Mouse (Mus musculus): Measurements from ENCODE around the gene 4933417A18Rik. TPM values are rescaled to one million over a fixed set of nuclear protein-coding genes. Genes with fewer than 3 reads are reported as not detected.
"Not testable (repeated sequence)": the region's sequence is repeated elsewhere in the genome, so short reads cannot be mapped to it uniquely, and the experiment has no call there.

The 4933417A18Rik gene
- polyA plus RNA-seq, 1 experiment from 2014 or later: not detected

- Histone ChIP-seq H3K4me1 (no peaks in the 10 kb centered on the region), H3K9ac (no peak overlapping the region), H3K36me3 (peaks cover 52% of the 10 kb centered on the region), H3K4me3 (no peak overlapping the region), H3K4me2 (no peak overlapping the region), H3K9me3 (no peaks in the 10 kb centered on the region), H3K27me3 (replicated peaks) (no peaks in the 10 kb centered on the region), H3K27ac (replicated peaks) (no peak overlapping the region)
- no peak for ATAC-seq (ENCODE audit: extremely low read depth, insufficient number of reproducible peaks, low FRiP score, low TSS enrichment)
- 86% methylated on average over 4 of the region's 4 CpGs for WGBS
These were observed 51.9 kb downstream of the 4933417A18Rik start for GRCm38 (mm10) chr13:34976116-34976515.

- Histone ChIP-seq H3K4me1 (no peaks in the 10 kb centered on the region), H3K36me3 (peaks cover 64% of the 10 kb centered on the region), H3K9me3 (no peaks in the 10 kb centered on the region), H3K27me3 (replicated peaks) (no peaks in the 10 kb centered on the region), H3K27ac (replicated peaks) (no peak overlapping the region), H3K4me2 (no peak overlapping the region), H3K9ac (no peak overlapping the region), H3K4me3 (no peak overlapping the region)
- WGBS: 89% methylated on average over 3 of the region's 3 CpGs
- no peak for ATAC-seq (ENCODE audit: extremely low read depth, insufficient number of reproducible peaks, low FRiP score, low TSS enrichment)
These were observed 53.2 kb downstream of the 4933417A18Rik start for GRCm38 (mm10) chr13:34977410-34977809.

- not testable (repeated sequence) for H3K9me3 ChIP-seq
- H3K36me3 ChIP-seq: peaks cover 74% of the 10 kb centered on the region
- 75% methylated on average over 5 of the region's 5 CpGs for WGBS
These were observed 54.4 kb downstream of the 4933417A18Rik start for GRCm38 (mm10) chr13:34978635-34979034.

GRCm38 (mm10) chr13:34983479-34983878 lies 59.3 kb downstream of the 4933417A18Rik start:
- not testable (repeated sequence) for H3K27ac ChIP-seq (replicated peaks); H3K4me3 ChIP-seq; H3K4me1 ChIP-seq; H3K27me3 ChIP-seq (replicated peaks); H3K4me2 ChIP-seq; H3K9ac ChIP-seq; H3K9me3 ChIP-seq; ATAC-seq (ENCODE audit: extremely low read depth, insufficient number of reproducible peaks, low FRiP score, low TSS enrichment)
- WGBS: 95% methylated on average over 1 of the region's 1 CpGs
- peaks cover 95% of the 10 kb centered on the region for H3K36me3 ChIP-seq

More at GRCm38 (mm10) chr13:34978635-34979034, 54.4 kb downstream of the 4933417A18Rik start:
- H3K27me3 ChIP-seq (replicated peaks); H3K27ac ChIP-seq (replicated peaks); ATAC-seq (ENCODE audit: extremely low read depth, insufficient number of reproducible peaks, low FRiP score, low TSS enrichment); H3K4me2 ChIP-seq; H3K4me1 ChIP-seq; H3K4me3 ChIP-seq; H3K9ac ChIP-seq: not testable (repeated sequence)

- no peak for ATAC-seq (ENCODE audit: extremely low read depth, insufficient number of reproducible peaks, low FRiP score, low TSS enrichment)
- Histone ChIP-seq H3K27me3 (replicated peaks) (no peaks in the 10 kb centered on the region), H3K9me3 (no peaks in the 10 kb centered on the region), H3K4me2 (peak overlapping the region; percentile 24; the same call in 1 of the 2 replicates), H3K4me1 (peaks cover 32% of the 10 kb centered on the region), H3K9ac (no peak overlapping the region), H3K4me3 (no peak overlapping the region), H3K36me3 (peaks cover 44% of the 10 kb centered on the region), H3K27ac (replicated peaks) (no peak overlapping the region)
- 67% methylated on average over 4 of the region's 4 CpGs for WGBS
These were observed 67.5 kb downstream of the 4933417A18Rik start for GRCm38 (mm10) chr13:34991581-34992273.

GRCm38 (mm10) chr13:34993085-34993484 lies 68.9 kb downstream of the 4933417A18Rik start:
- ATAC-seq (ENCODE audit: extremely low read depth, insufficient number of reproducible peaks, low FRiP score, low TSS enrichment): no peak
- Histone ChIP-seq H3K36me3 (peaks cover 31% of the 10 kb centered on the region), H3K9ac (peak overlapping the region; percentile 83), H3K27ac (replicated peaks) (peak overlapping the region; percentile 79), H3K27me3 (replicated peaks) (no peaks in the 10 kb centered on the region), H3K4me1 (peaks cover 32% of the 10 kb centered on the region), H3K4me3 (peak overlapping the region; percentile 61), H3K4me2 (peak overlapping the region; percentile 74), H3K9me3 (no peaks in the 10 kb centered on the region)
- WGBS: 69% methylated on average over 4 of the region's 4 CpGs

- WGBS: 1% methylated on average over 22 of the region's 22 CpGs
- peak; percentile 32 for ATAC-seq (ENCODE audit: extremely low read depth, insufficient number of reproducible peaks, low FRiP score, low TSS enrichment)
These were observed 69.4 kb downstream of the 4933417A18Rik start for GRCm38 (mm10) chr13:34993595-34993982.

GRCm38 (mm10) chr13:34993983-34994811 lies 70.0 kb downstream of the 4933417A18Rik start:
- Histone ChIP-seq H3K27me3 (replicated peaks) (no peaks in the 10 kb centered on the region), H3K4me2 (peak overlapping the region; percentile 74), H3K9ac (peak overlapping the region; percentile 83), H3K27ac (replicated peaks) (peak overlapping the region; percentile 79), H3K36me3 (peaks cover 20% of the 10 kb centered on the region), H3K9me3 (0 out of 2 replicates have a peak, but pooled peaks cover 4% of the 10 kb centered on the region), H3K4me1 (peaks cover 32% of the 10 kb centered on the region), H3K4me3 (peak overlapping the region; percentile 61)
- under 1% methylated on average over 33 of the region's 33 CpGs for WGBS
- peak; percentile 95 for ATAC-seq (ENCODE audit: extremely low read depth, insufficient number of reproducible peaks, low FRiP score, low TSS enrichment)

More at GRCm38 (mm10) chr13:34993595-34993982, 69.4 kb downstream of the 4933417A18Rik start:
- peak overlapping the region; percentile 83 for H3K9ac ChIP-seq
- peak overlapping the region; percentile 74 for H3K4me2 ChIP-seq
- H3K27ac ChIP-seq (replicated peaks): peak overlapping the region; percentile 79
- H3K27me3 ChIP-seq (replicated peaks): no peaks in the 10 kb centered on the region
- peaks cover 26% of the 10 kb centered on the region for H3K36me3 ChIP-seq
- H3K9me3 ChIP-seq: 0 out of 2 replicates have a peak, but pooled peaks cover 2% of the 10 kb centered on the region
- peak overlapping the region; percentile 61 for H3K4me3 ChIP-seq
- peaks cover 32% of the 10 kb centered on the region for H3K4me1 ChIP-seq

- no peak for ATAC-seq (ENCODE audit: extremely low read depth, insufficient number of reproducible peaks, low FRiP score, low TSS enrichment)
- no peak overlapping the region for H3K9ac ChIP-seq
- H3K9me3 ChIP-seq: 0 out of 2 replicates have a peak, but pooled peaks cover 4% of the 10 kb centered on the region
- no peak overlapping the region for H3K27ac ChIP-seq (replicated peaks)
- no peak overlapping the region for H3K4me2 ChIP-seq
- H3K4me1 ChIP-seq: peaks cover 32% of the 10 kb centered on the region
- H3K36me3 ChIP-seq: peaks cover 5% of the 10 kb centered on the region; the same call in 1 of the 2 replicates
- 52% methylated on average over 2 of the region's 2 CpGs for WGBS
- no peaks in the 10 kb centered on the region for H3K27me3 ChIP-seq (replicated peaks)
- H3K4me3 ChIP-seq: no peak overlapping the region
These were observed 71.7 kb downstream of the 4933417A18Rik start for GRCm38 (mm10) chr13:34995925-34996324.

All from heart, embryonic 13.5 days (tissue).